Mouse (Mus musculus): Measurements from ENCODE around the gene Fam83e. TPM values are rescaled to one million over a fixed set of nuclear protein-coding genes. Genes with fewer than 3 reads are reported as not detected.

Fam83e gene
- total and polyA plus RNA-seq, 3 experiments = 0.43 to 1.0 TPM; not detected in 1

GRCm38 (mm10) chr7:45693921-45694591 is 27.0 kb upstream of the Fam83e start, which contains the start of gene Sec1:
Sec1 (minus strand) TSS chr7:45694402.
- H3K4me1 ChIP-seq (ENCODE audit: control insufficient read depth in 1 of 2, insufficient read depth in 2 of 2, low read length in 2 of 2) = no peaks in the 10 kb centered on the region; a peak in 1 of 4 replicates
- no peak for TF ChIP-seq POLR2A (IDR thresholded peaks at IDR 0.05; ENCODE audit: control insufficient read depth in 1 of 2, insufficient read depth in 1 of 2, low read depth in 1 of 2, low read length in 2 of 2, poor library complexity in 1 of 2)
- no peak for TF ChIP-seq RAD21 (IDR thresholded peaks at IDR 0.05; ENCODE audit: low read depth, low read length)
- TF ChIP-seq ZNF384 (IDR thresholded peaks at IDR 0.05; ENCODE audit: low read depth, low read length) = no peak
- no peak for TF ChIP-seq RCOR1 (IDR thresholded peaks at IDR 0.05; ENCODE audit: low read depth, low read length)
- TF ChIP-seq ETS1 (IDR thresholded peaks at IDR 0.05; ENCODE audit: low read depth, low read length) = no peak
- TF ChIP-seq POLR2AphosphoS2 (IDR thresholded peaks at IDR 0.05; ENCODE audit: low read length) = no peak
- TF ChIP-seq NELFE (IDR thresholded peaks at IDR 0.05; ENCODE audit: low read depth, low read length) = no peak
- TF ChIP-seq MYC (IDR thresholded peaks at IDR 0.05; ENCODE audit: low read depth, low read length) = no peak
- TF ChIP-seq SMC3 (IDR thresholded peaks at IDR 0.05; ENCODE audit: low read depth, low read length) = no peak
- TF ChIP-seq ZMIZ1 (IDR thresholded peaks at IDR 0.05; ENCODE audit: low read depth, low read length) = no peak
- no peak for TF ChIP-seq MAFK (IDR thresholded peaks at IDR 0.05; ENCODE audit: borderline replicate concordance, low read depth, low read length)
- no peak for TF ChIP-seq ELF1 (IDR thresholded peaks at IDR 0.05; ENCODE audit: low read depth, low read length)
- no peak for TF ChIP-seq UBTF (IDR thresholded peaks at IDR 0.05; ENCODE audit: borderline replicate concordance, insufficient read depth, low read depth, low read length)
- TF ChIP-seq CTCF (IDR thresholded peaks at IDR 0.05 in 2 of 3, conservative IDR thresholded peaks at IDR 0.05 in 1 of 3; ENCODE audit: control insufficient read depth in 1 of 3, insufficient read depth in 1 of 3, low read depth in 2 of 3, low read length in 3 of 3, poor library complexity in 1 of 3, severe bottlenecking in 1 of 3) = no peak
- TF ChIP-seq TCF12 (IDR thresholded peaks at IDR 0.05; ENCODE audit: low read depth, low read length) = no peak
- TF ChIP-seq ZKSCAN1 (IDR thresholded peaks at IDR 0.05; ENCODE audit: low read depth, low read length) = no peak
- no peak for TF ChIP-seq MAX (IDR thresholded peaks at IDR 0.05; ENCODE audit: low read length)
- TF ChIP-seq GATA1 (IDR thresholded peaks at IDR 0.05; ENCODE audit: low read depth, low read length) = no peak
- TF ChIP-seq ZC3H11A (IDR thresholded peaks at IDR 0.05; ENCODE audit: low read depth, low read length) = no peak

DNA sequence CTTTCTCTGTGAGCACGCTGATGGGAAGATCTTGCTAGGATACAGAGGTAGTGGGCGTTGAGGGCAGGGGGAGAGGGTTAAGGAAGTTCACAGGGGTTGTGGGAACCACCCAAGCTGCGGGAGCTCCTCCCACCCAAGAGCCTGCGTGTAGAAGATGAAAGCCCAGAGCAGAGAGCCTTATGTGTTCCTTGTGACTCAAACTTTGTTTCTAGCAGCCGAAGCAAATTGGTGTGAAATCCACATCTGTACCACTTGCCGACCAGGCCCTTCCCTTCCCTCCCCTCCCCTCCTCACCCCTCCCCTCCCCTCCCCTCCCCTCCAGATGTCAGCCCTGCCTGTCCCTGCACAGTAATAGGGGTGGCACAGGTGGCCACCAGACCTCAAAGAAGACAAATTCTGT is 25.9 kb upstream of the Fam83e start:
- Histone ChIP-seq H3K27me3 (ENCODE audit: control insufficient read depth in 1 of 2, insufficient read depth in 2 of 2, low read length in 2 of 2) (peaks cover 0 to 8% of the 10 kb centered on the region in 2 experiments; a peak in 3 of 4 replicates), H3K36me3 (ENCODE audit: control insufficient read depth in 1 of 2, insufficient read depth in 2 of 2, low read length in 2 of 2) (no peaks in the 10 kb centered on the region), H3K9me3 (replicated peaks; ENCODE audit: insufficient read depth, low read length) (no peaks in the 10 kb centered on the region), H3K9ac (ENCODE audit: control insufficient read depth, low read depth, low read length, poor library complexity, severe bottlenecking) (no peak overlapping the region), H3K27ac (ENCODE audit: control insufficient read depth, low read depth, low read length) (no peak overlapping the region), H3K4me3 (ENCODE audit: control insufficient read depth in 1 of 2, insufficient read depth in 1 of 2, low read depth in 2 of 2, low read length in 2 of 2) (no peak overlapping the region), H3K79me2 (ENCODE audit: control insufficient read depth, insufficient read depth, low read length, poor library complexity) (no peaks in the 10 kb centered on the region), H3K4me1 (ENCODE audit: control insufficient read depth in 1 of 2, insufficient read depth in 2 of 2, low read length in 2 of 2) (peaks cover 0 to under 1% of the 10 kb centered on the region in 2 experiments; a peak in 2 of 4 replicates)
- no peak for TF ChIP-seq ELF1 (IDR thresholded peaks at IDR 0.05; ENCODE audit: low read depth, low read length)
- TF ChIP-seq MYC (IDR thresholded peaks at IDR 0.05; ENCODE audit: low read depth, low read length) = no peak
- no peak for TF ChIP-seq ZC3H11A (IDR thresholded peaks at IDR 0.05; ENCODE audit: low read depth, low read length)
- no peak for TF ChIP-seq TAL1 (IDR thresholded peaks at IDR 0.05; ENCODE audit: low read length)
- no peak for TF ChIP-seq HCFC1 (IDR thresholded peaks at IDR 0.05; ENCODE audit: low read depth, low read length)
- TF ChIP-seq POLR2A (IDR thresholded peaks at IDR 0.05; ENCODE audit: control insufficient read depth in 1 of 2, insufficient read depth in 1 of 2, low read depth in 1 of 2, low read length in 2 of 2, poor library complexity in 1 of 2) = no peak
- no peak for TF ChIP-seq TBP (IDR thresholded peaks at IDR 0.05; ENCODE audit: low read depth, low read length)
- no peak for TF ChIP-seq RAD21 (IDR thresholded peaks at IDR 0.05; ENCODE audit: low read depth, low read length)
- TF ChIP-seq CTCF (IDR thresholded peaks at IDR 0.05 in 2 of 3, conservative IDR thresholded peaks at IDR 0.05 in 1 of 3; ENCODE audit: control insufficient read depth in 1 of 3, insufficient read depth in 1 of 3, low read depth in 2 of 3, low read length in 3 of 3, poor library complexity in 1 of 3, severe bottlenecking in 1 of 3) = no peak
- no peak for TF ChIP-seq MAX (IDR thresholded peaks at IDR 0.05; ENCODE audit: low read length)
- no peak for TF ChIP-seq JUND (IDR thresholded peaks at IDR 0.05; ENCODE audit: low read depth, low read length)
- no peak for TF ChIP-seq NRF1 (IDR thresholded peaks at IDR 0.05; ENCODE audit: insufficient read depth, low read depth, low read length, poor library complexity, severe bottlenecking)
- no peak for TF ChIP-seq USF2 (IDR thresholded peaks at IDR 0.05; ENCODE audit: borderline replicate concordance in 1 of 2, insufficient read depth in 1 of 2, low read depth in 1 of 2, low read length in 2 of 2)
- no peak for TF ChIP-seq ZNF384 (IDR thresholded peaks at IDR 0.05; ENCODE audit: low read depth, low read length)
- TF ChIP-seq GATA1 (IDR thresholded peaks at IDR 0.05; ENCODE audit: low read depth, low read length) = no peak
- no peak for TF ChIP-seq ZKSCAN1 (IDR thresholded peaks at IDR 0.05; ENCODE audit: low read depth, low read length)
- no peak for TF ChIP-seq POLR2AphosphoS5 (IDR thresholded peaks at IDR 0.05; ENCODE audit: borderline replicate concordance, low read depth, low read length)
- DNase-seq (ENCODE audit: low read depth, low spot score) = no peak

More at GRCm38 (mm10) chr7:45693921-45694591, 27.0 kb upstream of the Fam83e start, which contains the start of gene Sec1:
- no peak within 1 kb of the TSS for H3K4me3 ChIP-seq (ENCODE audit: control insufficient read depth in 1 of 2, insufficient read depth in 1 of 2, low read depth in 2 of 2, low read length in 2 of 2)
- H3K27ac ChIP-seq (ENCODE audit: control insufficient read depth, low read depth, low read length) = no peak within 1 kb of the TSS
- H3K9ac ChIP-seq (ENCODE audit: control insufficient read depth, low read depth, low read length, poor library complexity, severe bottlenecking) = no peak within 1 kb of the TSS
- H3K9me3 ChIP-seq (replicated peaks; ENCODE audit: insufficient read depth, low read length) = no peaks in the 10 kb centered on the region
- no peak for DNase-seq (ENCODE audit: low read depth, low spot score)
- peaks cover 1 to 6% of the 10 kb centered on the region in 2 experiments; a peak in 3 of 4 replicates for H3K27me3 ChIP-seq (ENCODE audit: control insufficient read depth in 1 of 2, insufficient read depth in 2 of 2, low read length in 2 of 2)
- H3K36me3 ChIP-seq (ENCODE audit: control insufficient read depth in 1 of 2, insufficient read depth in 2 of 2, low read length in 2 of 2) = no peaks in the 10 kb centered on the region
- H3K79me2 ChIP-seq (ENCODE audit: control insufficient read depth, insufficient read depth, low read length, poor library complexity) = no peaks in the 10 kb centered on the region

All from MEL (cell line).